In the genomic region with DNA sequence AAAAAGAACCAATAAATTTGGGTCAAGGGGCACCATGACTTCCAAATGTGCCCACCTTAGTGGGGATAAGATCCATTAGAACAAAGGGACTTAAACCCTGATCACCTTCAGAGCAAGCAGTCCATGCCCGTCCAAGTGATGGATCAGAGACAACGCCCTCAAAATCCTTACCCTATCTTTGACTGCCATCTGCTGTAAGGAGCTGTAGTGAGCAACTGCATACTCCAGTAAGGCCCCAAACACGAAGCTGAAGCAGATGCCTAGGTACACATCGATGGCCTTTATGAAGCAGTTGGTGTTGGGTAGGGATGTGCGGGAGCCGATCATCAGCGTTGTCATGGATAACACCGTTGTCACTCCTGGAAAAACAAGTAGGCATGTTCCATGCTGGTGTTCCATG, we compare ENCODE assay signal across 11 mouse cellular contexts. TPM values are rescaled to one million over a fixed set of nuclear protein-coding genes. Genes with fewer than 3 reads are reported as not detected.
A peak's percentile ranks its signal among the peaks of the same experiment; 100 is the strongest.
DNase-seq lines count a peak whose midpoint lies in the region; ATAC-seq and TF ChIP-seq lines count a peak whose summit lies in the region.
"Had no signal": no experiment of that assay in that cellular context is flagged by ENCODE, and none has a peak within 500 bp of the region (broad histone marks: within the 10 kb centered on the region; RNA-seq: fewer than 3 reads in every experiment).

No protein-coding gene starts in this region.

- H3K9me3 ChIP-seq in liver, embryonic 12.5 days (replicated peaks), result no peaks in the 10 kb centered on the region
- no peaks in the 10 kb centered on the region for H3K9me3 ChIP-seq in embryonic facial prominence, embryonic 14.5 days (ENCODE audit: control insufficient read depth, low read length)
- H3K9me3 ChIP-seq: hindbrain, embryonic 15.5 days had no signal

- H3K4me1 ChIP-seq in liver, adult 2 months (ENCODE audit: control insufficient read depth, insufficient read depth, low read length), result no peaks in the 10 kb centered on the region
- H3K4me1 ChIP-seq in liver, embryonic 12.5 days, result no peaks in the 10 kb centered on the region
- H3K4me1 ChIP-seq in embryonic facial prominence, embryonic 14.5 days (ENCODE audit: control insufficient read depth, insufficient read depth, low read length), result no peaks in the 10 kb centered on the region
- H3K4me1 ChIP-seq: hindbrain, embryonic 15.5 days had no signal

- no peak overlapping the region for H3K4me2 ChIP-seq in liver, embryonic 12.5 days
- H3K4me2 ChIP-seq in embryonic facial prominence, embryonic 14.5 days (ENCODE audit: low read depth, low read length), result no peak overlapping the region
- H3K4me2 ChIP-seq: hindbrain, embryonic 15.5 days had no signal

- no peak overlapping the region for H3K4me3 ChIP-seq in liver, adult 2 months (ENCODE audit: insufficient read depth, low read depth, low read length)
- H3K4me3 ChIP-seq in liver, embryonic 12.5 days, result no peak overlapping the region
- no peak overlapping the region for H3K4me3 ChIP-seq in embryonic facial prominence, embryonic 14.5 days (ENCODE audit: low read depth, low read length)
- H3K4me3 ChIP-seq: erythroblast, embryonic 14.5 days; hindbrain, embryonic 15.5 days had no signal

- no peaks in the 10 kb centered on the region for H3K79me2 ChIP-seq in liver, adult 2 months (ENCODE audit: control insufficient read depth, insufficient read depth, low read length)

- H3K9ac ChIP-seq in liver, adult 2 months (ENCODE audit: low read depth, low read length), result no peak overlapping the region
- no peak overlapping the region for H3K9ac ChIP-seq in liver, embryonic 12.5 days
- H3K9ac ChIP-seq in embryonic facial prominence, embryonic 14.5 days (ENCODE audit: low read depth, low read length), result no peak overlapping the region
- H3K9ac ChIP-seq: hindbrain, embryonic 15.5 days had no signal

- H3K27ac ChIP-seq in liver, adult 2 months (replicated peaks; ENCODE audit: insufficient read depth, low read depth, low read length), result no peak overlapping the region
- H3K27ac ChIP-seq in liver, embryonic 12.5 days, result no peak overlapping the region
- H3K27ac ChIP-seq in embryonic facial prominence, embryonic 14.5 days (replicated peaks; ENCODE audit: low read depth, low read length), result no peak overlapping the region
- H3K27ac ChIP-seq: hindbrain, embryonic 15.5 days had no signal

- no peaks in the 10 kb centered on the region; the same call in 1 of the 2 replicates for H3K27me3 ChIP-seq in liver, adult 2 months (ENCODE audit: control insufficient read depth, insufficient read depth, low read length)
- H3K27me3 ChIP-seq in liver, embryonic 12.5 days (replicated peaks), result no peaks in the 10 kb centered on the region
- no peaks in the 10 kb centered on the region for H3K27me3 ChIP-seq in embryonic facial prominence, embryonic 14.5 days (replicated peaks; ENCODE audit: control insufficient read depth, insufficient read depth, low read length)
- H3K27me3 ChIP-seq: hindbrain, embryonic 15.5 days had no signal

- TF ChIP-seq POLR2A in liver, adult 2 months (IDR thresholded peaks at IDR 0.05; ENCODE audit: extremely low read depth, insufficient read depth, low read length), result no peak

- ATAC-seq in frontal cortex, adult (ENCODE audit: low TSS enrichment), result peak; percentile 82
- ATAC-seq in liver, embryonic 12.5 days, result no peak
- ATAC-seq in embryonic facial prominence, embryonic 14.5 days (ENCODE audit: low read depth), result no peak
- ATAC-seq in granulocyte monocyte progenitor cell, adult 5-6 weeks (replicated peaks; ENCODE audit: poor library complexity, severe bottlenecking), result no peak

- no peak for DNase-seq in frontal cortex, postnatal 10 days (ENCODE audit: low spot score in 2 of 2)
- DNase-seq in liver, adult 2 months (ENCODE audit: extremely low read depth, low read depth, low spot score), result no peak
- DNase-seq in Muller cell, postnatal 12 days (ENCODE audit: inconsistent ontology term), result peak; percentile 12
- DNase-seq in embryonic facial prominence, embryonic 14.5 days (ENCODE audit: low spot score), result peak; percentile 23
- DNase-seq in thymus, postnatal 25 days, result no peak

- WGBS in liver, adult 2 months, result 71% methylated on average over 8 of the region's 8 CpGs
- 65% methylated on average over 8 of the region's 8 CpGs for WGBS in liver, embryonic 12.5 days (ENCODE audit: insufficient replicate concordance)
- 77% methylated on average over 8 of the region's 8 CpGs for WGBS in embryonic facial prominence, embryonic 14.5 days

- TF ChIP-seq CTCF in liver, adult 2 months (IDR thresholded peaks at IDR 0.05; ENCODE audit: low read depth, low read length), result 0 out of 2 replicates have a peak, but pooled peaks have one; percentile 23

- H3K36me3 ChIP-seq in liver, adult 2 months (ENCODE audit: control insufficient read depth, insufficient read depth, low read length), result no peaks in the 10 kb centered on the region
- no peaks in the 10 kb centered on the region for H3K36me3 ChIP-seq in liver, embryonic 12.5 days
- no peaks in the 10 kb centered on the region for H3K36me3 ChIP-seq in embryonic facial prominence, embryonic 14.5 days (ENCODE audit: control insufficient read depth, insufficient read depth, low read length)
- H3K36me3 ChIP-seq: hindbrain, embryonic 15.5 days had no signal

RNA-seq across cellular contexts. Expression of a gene that starts 24.6 kb away (rescaled TPM):
- 0.07 and 0.18 TPM in 2 replicates for total RNA-seq in liver, adult 2 months (2014; rRNA removed)
- polyA plus RNA-seq in liver, adult 2 months (2012; rRNA removed), result not detected in 2 replicates
- 0.06 and 0.26 TPM in 2 replicates for polyA plus RNA-seq in liver, embryonic 12.5 days (2016; fragmentation: Nextera tagmentation; extraction: Ambion mirVana)
- polyA plus RNA-seq in embryonic facial prominence, embryonic 14.5 days (2014; fragmentation: Nextera tagmentation; extraction: Ambion mirVana), result 1.0 and 4.1 TPM in 2 replicates
- total RNA-seq in granulocyte monocyte progenitor cell, adult 5-6 weeks (2014; fragmentation: Nextera tagmentation), result not detected in 2 replicates
- not detected in 2 replicates for total RNA-seq in granulocyte monocyte progenitor cell, adult 5-6 weeks (2017)
- polyA plus RNA-seq: erythroblast, embryonic 14.5 days; hindbrain, embryonic 15.5 days had no signal

RNA-seq across cellular contexts. Expression of a gene that starts 40.6 kb away (rescaled TPM):
- 0.09 and 0.34 TPM in 2 replicates for total RNA-seq in liver, adult 2 months (2014; rRNA removed)
- polyA plus RNA-seq in liver, adult 2 months (2012; rRNA removed), result 0.02 and 0.04 TPM in 2 replicates
- 4.1 and 6.0 TPM in 2 replicates for polyA plus RNA-seq in liver, embryonic 12.5 days (2016; fragmentation: Nextera tagmentation; extraction: Ambion mirVana)
- 5.7 and 7.8 TPM in 2 replicates for polyA plus RNA-seq in embryonic facial prominence, embryonic 14.5 days (2014; fragmentation: Nextera tagmentation; extraction: Ambion mirVana)
- 3.9 and 7.5 TPM in 2 replicates for total RNA-seq in granulocyte monocyte progenitor cell, adult 5-6 weeks (2014; fragmentation: Nextera tagmentation)
- 0.98 and 1.6 TPM in 2 replicates for total RNA-seq in granulocyte monocyte progenitor cell, adult 5-6 weeks (2017)

RNA-seq across cellular contexts. Expression of a gene that starts 45.0 kb away (rescaled TPM):
- total RNA-seq in liver, adult 2 months (2014; rRNA removed), result not detected in 2 replicates
- polyA plus RNA-seq in liver, adult 2 months (2012; rRNA removed), result not detected in 2 replicates
- polyA plus RNA-seq in liver, embryonic 12.5 days (2016; fragmentation: Nextera tagmentation; extraction: Ambion mirVana), result not detected in 2 replicates
- polyA plus RNA-seq in embryonic facial prominence, embryonic 14.5 days (2014; fragmentation: Nextera tagmentation; extraction: Ambion mirVana), result not detected in 2 replicates
- not detected in 2 replicates for total RNA-seq in granulocyte monocyte progenitor cell, adult 5-6 weeks (2014; fragmentation: Nextera tagmentation)
- not detected in 2 replicates for total RNA-seq in granulocyte monocyte progenitor cell, adult 5-6 weeks (2017)
- polyA plus RNA-seq: erythroblast, embryonic 14.5 days; hindbrain, embryonic 15.5 days; lung, embryonic 16.5 days had no signal

Comparison
In these comparisons a context has a peak if more than half of its experiments do, and no peak if none do; other contexts are left out.
1. DNase-seq: peak in Muller cell, postnatal 12 days (single experiment) and embryonic facial prominence, embryonic 14.5 days (single experiment); none in frontal cortex, postnatal 10 days (0 of 2), liver, adult 2 months (single experiment) and thymus, postnatal 25 days (single experiment).